Mouse (Mus musculus) v-Abl transformed pro-B cells (cell line): ENCODE measurements at regions not wholly inside any gene's neighbourhood (a gene's known extent, or its start where the extent isn't known, plus 50 kb on each side); places are given as distances from the start of the nearest gene placed in this dataset.

Source experiments
- in situ Hi-C, 2 experiments: fragments of 400-800 bp; cut with MboI; formaldehyde crosslinking; loops; one replicate each; pipeline ENCODE4 v1.15.1; 2025; ENCODE audit not compliant: unreplicated experiment in 2 of 2

DNA sequence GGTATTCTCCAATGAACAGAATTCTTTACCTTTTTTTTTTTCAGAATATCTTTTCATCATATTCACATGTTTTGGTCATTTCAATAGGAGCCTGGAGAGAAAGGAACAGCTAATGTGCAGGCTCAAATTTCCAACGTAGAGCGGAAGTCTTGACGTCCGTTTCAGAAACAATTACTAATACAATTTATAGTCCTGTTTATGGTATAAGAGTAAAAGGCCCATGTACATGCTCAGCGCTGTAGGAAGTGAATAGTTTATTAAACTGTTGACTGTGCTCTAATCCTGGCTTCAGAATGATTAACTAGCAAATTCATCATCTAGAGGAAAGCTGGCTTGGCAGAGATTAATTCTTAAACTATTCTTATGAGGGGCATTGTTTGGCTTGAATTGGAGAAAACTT is 142.1 kb downstream of the Pik3r1 start:
- in situ Hi-C loops, result no loop called here

DNA sequence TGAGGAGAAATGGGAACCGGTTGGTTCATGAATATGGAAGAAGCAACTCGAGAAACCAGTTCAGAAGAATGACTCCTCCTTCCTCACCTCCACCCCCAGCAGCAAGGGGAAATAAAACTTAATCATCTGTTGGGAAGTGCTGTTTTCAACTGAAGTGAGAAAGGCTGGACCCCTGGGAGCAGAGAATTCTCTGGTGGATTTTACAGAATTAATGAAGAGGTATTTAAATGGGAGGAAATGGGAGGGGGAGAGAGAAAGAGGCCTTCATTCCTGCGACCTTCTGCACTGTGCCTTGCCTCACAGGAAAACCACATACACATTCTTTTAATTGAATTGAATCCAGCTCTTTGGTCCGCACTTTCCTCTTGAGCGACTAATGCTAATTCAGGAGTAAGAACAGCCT is 143.8 kb downstream of the Pik3r1 start:
- in situ Hi-C loops, result no loop called here

DNA sequence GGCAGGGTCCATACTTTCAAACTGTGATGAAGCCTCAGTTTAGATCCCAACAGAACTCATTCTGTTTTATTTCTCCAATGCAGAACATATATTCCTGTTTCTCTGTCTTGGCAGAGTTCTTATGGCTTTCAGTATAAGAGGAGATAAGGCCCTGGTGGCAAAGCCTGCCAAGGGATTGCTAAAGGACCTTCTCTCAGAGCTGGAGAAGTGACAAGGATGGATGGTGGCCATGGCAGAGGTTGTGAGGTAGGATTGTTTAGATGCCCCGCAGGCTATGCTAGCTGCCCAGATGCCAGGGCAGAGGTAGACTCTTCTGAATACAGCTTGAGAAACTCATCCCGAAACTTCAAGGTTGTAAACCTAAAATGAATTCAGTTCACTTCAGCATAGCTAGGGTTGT is 145.4 kb downstream of the Pik3r1 start:
- in situ Hi-C loops, result no loop called here

DNA sequence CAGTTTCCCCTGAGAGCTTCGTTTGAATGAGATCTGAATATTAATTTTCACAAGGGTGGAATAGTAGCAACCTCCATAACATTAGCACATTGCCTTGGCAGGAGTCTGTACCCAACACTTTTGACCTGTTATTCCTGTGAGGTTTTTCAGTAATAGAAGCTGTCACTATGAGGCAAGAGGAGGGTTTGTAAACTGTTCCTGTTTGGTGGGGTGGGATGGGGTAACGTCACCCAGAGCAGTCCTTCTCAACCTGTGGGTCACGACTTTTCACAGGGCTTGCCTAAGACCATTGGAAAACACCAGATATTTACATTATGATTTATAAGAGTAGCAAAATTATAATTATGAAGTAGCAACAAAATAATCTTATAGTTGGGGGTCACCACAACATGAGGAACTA is 147.4 kb downstream of the Pik3r1 start:
- in situ Hi-C loops, result no loop called here

DNA sequence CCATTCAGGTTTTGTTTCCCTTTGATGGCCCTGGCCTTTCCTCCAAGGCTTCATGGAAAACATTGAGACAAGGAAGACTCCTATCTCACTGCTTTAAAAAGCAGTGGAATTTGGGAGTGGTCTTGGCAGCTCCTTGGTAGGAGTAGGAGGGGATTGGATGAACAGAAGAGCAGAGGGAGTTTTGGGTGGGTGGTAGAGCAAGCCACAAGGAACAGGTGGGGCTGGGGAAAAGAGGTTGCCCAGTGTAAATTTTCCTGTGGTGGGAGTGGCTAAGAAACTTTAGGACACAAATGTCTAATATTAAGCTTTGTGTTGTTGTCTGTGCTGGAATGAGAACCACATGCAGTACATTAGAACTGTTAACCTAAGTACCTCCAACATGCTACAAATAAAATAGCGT is 148.9 kb downstream of the Pik3r1 start:
- in situ Hi-C loops, result no loop called here

DNA sequence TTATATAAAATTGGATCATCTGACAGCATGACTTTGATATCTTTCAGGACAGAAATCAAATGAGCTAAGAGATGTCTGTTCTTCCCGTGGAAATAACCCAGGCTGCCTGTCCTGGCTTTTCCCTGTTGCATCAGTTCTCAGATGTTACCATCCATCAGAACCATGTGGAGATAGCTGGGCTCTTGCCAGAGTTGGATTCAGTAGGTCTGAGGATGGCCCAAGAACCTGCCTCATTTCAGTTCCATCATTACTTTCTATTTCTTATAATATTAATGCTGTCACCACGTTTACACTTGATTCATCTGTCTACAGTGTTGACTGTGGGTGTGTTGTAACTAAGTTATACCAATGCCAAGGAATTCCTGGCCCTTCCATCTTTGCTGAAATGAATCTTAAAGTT is 155.2 kb downstream of the Pik3r1 start:
- in situ Hi-C loops, result no loop called here

DNA sequence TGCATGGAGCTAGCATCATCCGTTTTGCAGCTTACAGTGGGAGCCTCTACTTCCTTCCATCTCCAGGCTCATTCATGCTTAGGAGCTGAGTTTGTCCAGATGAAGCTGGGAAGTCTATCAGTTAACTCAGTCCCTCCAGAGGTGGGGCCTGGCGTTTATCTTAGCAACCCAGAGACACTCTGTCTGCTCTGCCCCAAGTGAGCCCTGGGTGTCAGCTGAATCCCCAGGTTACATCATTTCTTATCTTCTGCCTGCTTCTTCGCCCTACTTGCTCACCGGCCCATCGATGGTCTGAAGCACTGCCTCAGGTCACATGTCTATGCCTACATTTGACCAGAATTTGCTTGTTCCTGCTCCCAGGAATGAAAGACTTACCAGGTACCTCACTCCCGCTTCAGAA is 156.3 kb downstream of the Pik3r1 start:
- in situ Hi-C loops, result no loop called here

DNA sequence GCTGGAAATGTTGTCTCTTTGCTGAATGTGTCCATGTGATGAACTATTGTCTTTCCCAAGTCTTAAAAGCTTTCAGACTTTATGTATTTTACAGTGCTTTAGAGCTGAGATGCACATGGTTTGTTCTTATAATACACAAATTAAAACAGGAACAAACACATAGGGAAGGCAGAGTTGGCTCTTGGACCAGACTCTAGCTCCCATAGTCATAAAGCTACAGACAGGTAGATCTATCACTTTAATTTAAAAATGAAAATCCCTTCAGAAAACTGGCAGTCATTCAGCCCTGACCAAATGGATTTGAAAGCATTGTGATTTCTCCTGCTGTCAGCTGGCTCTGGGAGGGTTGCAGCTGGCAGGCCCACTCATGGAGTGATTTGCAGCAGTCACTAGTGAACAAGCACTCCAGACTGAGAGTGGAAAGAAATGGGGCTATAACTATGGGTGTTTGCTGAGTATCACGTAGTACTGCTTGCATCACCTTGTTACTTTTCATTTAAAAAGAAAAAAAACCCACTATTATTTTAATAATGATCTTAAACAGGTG is 161.8 kb downstream of the Pik3r1 start:
- in situ Hi-C loops, result no loop called here

DNA sequence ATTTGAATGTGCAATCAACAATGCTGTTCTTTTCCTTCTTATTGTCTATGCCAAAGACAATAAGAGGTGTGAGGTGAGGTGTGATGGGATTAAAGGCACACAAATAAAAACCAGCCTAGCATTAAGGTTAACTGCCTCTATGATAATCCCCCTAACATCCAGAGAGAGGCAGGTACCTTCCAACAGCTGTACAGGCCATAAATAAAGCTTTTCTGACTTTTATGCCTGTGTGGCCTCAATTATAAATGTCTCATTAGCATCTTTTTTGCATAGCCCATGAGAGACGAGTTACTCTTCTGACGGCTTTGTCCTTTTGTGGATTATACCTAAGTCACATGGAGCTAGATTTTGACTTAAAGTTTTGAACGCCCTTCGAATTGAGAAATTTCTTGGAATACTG is 162.3 kb downstream of the Pik3r1 start:
- in situ Hi-C loops, result no loop called here

DNA sequence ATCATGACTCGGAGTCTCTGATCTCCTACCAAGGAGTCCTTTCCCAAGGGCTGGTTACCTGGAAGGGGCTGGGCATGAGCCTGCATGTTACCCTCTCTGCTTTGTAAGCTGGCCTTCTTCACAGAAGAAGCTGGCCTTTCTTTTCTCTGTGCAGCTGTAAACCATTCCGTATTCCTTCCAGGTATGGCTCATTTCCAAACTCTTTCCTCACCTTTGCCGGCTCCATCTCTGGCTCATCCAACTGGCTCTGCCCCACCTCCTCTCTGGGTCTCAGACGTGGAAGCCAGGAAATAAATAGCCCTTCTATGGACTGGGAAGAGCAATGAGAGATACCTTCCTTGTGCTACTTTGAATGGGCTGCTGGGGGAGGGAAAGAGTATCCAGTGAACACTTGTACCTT is 163.0 kb downstream of the Pik3r1 start:
- in situ Hi-C loops, result no loop called here

DNA sequence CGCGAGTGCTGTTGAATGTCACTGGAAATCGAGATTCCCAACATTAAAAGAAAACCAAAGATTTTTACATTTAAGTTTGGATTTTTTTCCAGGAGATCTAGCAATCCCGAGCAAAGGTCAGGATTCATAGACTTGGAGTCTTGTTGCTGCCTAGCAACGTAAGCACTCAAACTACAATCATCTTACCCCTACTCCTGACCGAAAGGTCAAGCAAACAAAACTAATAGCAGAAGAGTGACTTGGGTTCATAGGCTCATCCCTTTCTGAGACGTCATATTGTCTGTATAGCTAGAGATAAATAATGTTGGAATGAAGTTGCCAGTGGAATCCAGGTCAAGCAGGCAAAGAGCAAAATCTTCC is 169.9 kb downstream of the Pik3r1 start:
- in situ Hi-C loops, result no loop called here

DNA sequence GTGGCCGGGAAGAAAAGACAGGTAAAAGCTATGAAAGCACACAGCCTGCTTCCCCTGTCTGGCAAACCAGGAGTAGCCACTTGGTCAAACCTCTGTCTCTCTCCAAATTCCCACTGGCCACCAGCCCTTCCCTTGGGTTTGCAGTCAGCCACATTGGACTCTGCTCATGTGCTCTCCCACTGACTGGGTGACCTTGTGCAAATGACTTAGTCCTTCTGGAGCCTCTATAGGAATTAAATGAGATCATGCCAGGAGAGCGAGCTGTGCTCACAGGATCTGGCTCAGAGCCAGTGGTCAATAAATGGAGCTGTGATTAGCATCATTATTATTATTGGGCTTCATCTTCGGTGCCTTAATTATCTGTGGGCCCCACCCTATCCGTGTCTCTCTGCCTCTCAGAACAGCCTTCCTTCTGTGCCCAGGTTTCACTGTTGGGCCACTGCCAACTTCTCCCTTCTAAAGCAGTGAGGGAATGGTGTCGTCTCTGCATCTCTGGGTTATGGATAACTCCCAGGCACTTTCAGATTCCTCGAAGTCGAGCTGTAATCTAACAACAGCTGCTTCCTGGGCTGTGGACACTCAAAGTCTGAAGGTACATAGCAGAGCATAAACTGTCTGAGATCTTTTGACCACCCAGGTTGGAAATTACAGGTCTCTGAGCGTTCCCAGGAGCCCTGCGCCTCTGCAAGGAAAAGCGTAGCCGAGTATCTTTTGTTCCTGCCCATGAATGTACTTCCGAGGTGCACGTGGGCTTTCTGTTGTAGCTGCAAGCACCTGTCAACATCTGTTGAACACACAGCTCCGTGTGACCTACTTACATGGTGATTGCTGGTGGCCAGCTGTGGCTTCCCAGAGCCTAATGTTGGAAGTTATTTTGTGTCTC is 170.5 kb downstream of the Pik3r1 start:
- in situ Hi-C loops, result no loop called here

DNA sequence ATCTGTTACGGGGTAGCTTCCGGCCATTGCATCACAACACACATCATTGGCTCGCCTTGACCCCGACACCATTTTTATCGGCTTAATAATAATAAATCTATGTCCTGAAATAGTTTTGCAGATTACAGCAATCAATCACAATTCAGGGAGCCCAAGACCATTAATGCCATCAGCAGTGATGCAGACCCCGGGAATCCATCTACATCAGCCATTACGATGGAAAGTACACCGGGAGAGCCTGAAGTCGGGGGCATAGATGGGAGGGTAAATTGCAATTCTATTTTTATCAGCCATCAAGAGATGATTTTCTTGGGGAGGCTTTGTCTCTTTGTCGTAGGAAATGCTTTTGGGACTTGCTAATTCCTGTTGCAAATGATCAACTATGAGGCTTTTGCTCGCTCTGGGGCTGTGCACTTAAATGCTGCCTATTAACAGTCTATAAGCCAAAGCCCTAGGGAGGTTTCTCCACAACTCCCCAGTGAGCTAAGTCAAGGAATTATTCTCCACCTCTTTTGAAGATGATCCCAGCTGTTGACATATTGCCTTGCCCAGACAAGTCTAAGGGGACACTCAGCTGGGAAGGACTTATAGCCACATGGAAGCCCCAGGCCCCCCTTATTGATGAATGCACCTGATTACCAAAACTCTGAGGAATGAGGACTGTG is 173.4 kb downstream of the Pik3r1 start:
- in situ Hi-C loops, result no loop called here

DNA sequence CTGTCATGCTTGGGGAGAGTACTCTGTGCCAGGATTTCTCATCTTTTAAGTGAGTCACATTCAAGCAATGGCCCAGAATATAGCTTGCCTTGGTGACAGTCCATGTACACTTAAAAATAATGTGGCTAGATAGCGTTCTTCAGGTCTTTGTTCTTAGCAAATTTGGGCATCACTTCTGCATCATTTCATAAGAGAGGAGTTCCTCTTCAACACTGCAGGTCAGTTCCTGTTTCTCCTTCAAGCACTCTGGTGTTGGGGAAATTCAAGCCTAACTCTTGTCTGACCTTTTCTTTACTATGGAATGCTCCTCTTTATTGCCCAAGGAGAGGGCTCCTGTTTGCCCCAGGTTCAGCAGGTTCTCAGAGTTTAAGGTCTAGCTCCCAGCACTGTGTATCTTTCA is 175.7 kb downstream of the Pik3r1 start:
- in situ Hi-C loops, result no loop called here

DNA sequence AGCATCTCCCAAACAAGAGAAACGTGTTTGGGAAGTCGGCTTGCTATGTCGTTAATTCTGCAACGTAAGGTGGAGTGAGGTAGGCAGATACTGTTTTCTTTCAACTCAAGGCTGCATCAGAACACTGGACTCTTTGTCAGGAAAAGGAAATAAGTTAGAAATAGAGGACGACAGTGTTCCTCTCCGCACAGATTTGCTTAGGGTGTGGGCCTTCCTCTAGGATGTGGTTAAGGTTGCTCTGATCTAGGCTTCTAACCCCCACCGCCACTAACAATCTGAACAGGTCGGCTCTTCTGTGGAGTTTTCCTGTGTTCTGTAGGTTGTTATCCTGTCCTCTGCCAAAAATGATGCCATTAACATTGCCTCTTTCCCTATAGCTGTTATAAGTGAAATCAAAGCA is 179.1 kb downstream of the Pik3r1 start:
- in situ Hi-C loops, result no loop called here

DNA sequence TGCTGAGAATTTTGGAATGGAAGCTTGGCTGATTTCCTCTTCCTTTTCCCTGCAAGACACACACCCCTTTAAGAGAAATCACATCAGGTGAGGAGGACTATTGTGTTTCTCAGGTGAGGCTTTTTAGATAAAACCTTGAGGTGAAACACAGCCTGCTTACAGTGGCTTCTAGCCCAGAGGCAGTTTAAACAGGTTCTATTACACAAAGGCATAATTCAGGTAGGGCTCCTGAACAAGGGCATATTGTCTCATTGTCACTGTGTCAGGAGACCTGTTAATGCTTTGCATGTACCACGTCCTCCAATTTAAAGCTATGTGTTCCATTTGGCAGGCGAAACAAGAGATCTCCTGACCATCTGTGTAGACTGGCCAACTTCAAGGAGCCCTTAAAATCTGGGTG is 181.2 kb downstream of the Pik3r1 start:
- in situ Hi-C loops, result no loop called here

DNA sequence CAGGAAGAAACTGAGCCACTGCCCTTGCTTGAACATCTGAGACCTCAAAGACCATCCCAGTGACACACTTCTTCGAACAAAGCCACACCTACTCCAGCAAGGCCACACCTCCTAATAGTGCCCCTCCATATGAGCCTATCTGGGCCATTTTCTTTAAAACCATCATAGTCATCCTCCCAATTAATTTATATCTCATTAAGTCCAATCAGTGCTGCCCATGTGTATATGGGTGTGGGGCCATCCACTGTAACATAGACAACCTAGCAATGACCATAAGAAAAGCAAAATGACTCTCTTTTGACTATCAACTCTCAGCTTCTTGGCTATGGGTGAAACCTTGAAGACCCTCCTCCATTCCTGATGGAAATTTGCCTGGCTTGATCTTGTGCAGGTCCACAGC is 191.5 kb downstream of the Pik3r1 start:
- in situ Hi-C loops, result no loop called here

DNA sequence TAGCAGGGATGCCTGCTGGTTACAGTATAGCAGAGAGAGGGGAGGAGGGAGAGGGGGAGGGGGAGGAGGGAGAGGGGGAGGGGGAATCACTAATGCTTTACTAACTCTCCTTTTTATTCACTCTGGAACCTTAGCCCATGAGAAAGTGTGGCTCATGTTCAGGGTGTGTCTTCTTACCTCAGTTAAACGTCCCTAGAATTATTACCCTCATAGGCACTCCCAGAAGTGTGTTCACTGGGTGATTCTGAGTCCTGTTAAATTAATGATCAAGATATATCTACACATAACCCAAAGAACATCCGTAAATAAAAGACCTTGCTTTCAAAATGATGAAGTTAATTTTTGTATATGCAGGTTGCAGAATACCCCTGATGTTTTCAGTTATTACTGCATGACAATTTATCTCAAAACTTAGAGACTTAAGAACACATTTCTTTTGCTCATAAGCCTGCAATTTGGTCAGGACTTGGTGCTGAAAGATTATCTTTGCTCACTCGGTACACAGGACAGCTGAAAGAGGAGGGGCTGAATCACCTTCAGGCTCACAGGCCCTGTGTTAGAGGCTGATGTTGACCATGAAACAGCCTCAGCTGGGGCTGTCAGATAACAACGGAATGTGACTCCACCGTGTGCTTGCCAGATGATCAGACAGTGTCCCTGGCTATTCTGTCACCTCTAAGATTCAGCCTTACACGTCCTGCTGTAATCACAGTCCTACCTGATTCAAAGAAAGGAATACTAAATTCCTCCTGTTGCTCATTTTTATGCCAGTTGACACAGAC is 195.0 kb downstream of the Pik3r1 start:
- in situ Hi-C loops, result no loop called here

DNA sequence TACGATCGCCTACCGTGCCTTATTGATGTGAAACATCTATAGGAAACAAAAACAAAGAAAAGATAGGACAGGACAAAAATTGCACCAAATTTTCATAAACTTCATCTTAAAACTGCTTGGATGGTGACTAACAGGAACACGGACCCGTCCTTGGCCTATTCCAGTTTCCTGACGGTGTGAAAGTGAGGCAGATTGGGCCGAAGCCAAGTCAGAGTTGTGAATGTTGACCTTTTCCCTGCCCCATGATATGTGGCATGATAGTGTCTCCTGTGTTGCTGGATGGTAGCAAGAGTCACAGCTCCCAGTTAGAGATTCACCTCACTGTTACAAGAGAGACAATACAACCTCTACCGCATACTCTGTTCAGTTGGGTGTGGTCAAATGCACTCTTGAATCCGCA is 195.8 kb downstream of the Pik3r1 start:
- in situ Hi-C loops, result no loop called here

DNA sequence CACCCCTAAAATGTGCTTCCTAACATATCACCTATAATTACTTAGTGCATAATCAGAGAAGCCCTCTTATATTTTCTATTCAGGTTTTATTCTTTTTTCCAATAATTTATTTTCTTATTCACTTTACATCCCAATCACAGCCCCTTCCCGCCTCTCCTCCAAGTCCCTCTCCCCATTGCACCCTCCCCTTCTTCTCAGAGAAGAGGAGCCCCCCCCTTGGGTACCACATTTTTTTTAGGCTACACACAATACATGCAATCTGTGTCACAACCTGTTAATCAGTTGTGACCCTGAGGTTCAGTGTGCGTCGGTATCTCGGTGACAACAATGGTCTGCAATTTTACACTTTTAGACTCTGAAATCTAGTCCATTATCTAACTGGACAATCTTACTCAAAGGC is 198.0 kb downstream of the Pik3r1 start:
- in situ Hi-C loops, result no loop called here

DNA sequence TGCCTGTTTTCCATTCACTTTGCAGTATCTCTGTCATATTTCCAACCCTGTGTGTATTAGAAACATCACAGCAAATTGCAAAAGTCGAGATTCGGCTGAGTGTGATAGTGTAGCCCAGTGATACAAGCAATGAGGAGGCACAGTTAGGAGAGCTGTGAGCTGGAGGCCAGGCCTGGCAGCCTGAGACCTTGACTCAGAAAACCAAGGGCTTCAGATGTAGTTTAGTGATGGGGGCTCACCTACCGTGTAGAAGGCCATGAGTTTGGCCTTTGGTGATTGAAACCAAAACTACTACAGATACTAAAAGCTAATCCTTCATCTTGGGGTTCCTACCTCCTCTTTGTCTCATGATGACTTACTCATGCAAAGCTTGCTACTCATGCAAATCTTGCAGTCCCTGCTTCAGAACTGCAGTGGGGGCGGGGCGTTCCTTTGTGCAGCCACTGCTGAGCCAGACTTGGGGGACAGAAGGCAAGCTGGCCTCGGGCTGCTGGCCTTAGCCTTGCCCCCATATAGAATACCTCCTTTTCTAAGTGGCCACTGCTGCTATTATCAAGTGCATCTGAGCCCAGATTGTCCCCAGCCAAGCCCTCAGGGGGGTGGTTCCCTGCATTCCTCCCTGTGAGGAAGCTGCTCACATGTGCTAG is 198.9 kb downstream of the Pik3r1 start:
- in situ Hi-C loops, result no loop called here
